Mouse (Mus musculus) small intestine, adult 2 months (tissue): ENCODE results near the gene Rps27rt. TPM values are rescaled to one million over a fixed set of nuclear protein-coding genes. Genes with fewer than 3 reads are reported as not detected.

Experiments used
- H3K27ac ChIP-seq: fragments of 200-500 bp; 2 replicates; pipeline ENCODE4 v1.5.1; 2012; ENCODE audit warnings: low read depth, low read length, control low read depth, inconsistent platforms; ENCODE audit not compliant: insufficient read depth
- H3K27me3 ChIP-seq: fragments of 200-500 bp; 2 replicates; pipeline ENCODE4 v1.6.1; 2012; ENCODE audit warnings: mild to moderate bottlenecking, moderate library complexity, low read length, inconsistent platforms; ENCODE audit not compliant: control insufficient read depth, insufficient read depth
- H3K36me3 ChIP-seq: fragments of 200-500 bp; 2 replicates; pipeline ENCODE4 v1.6.1; 2012; ENCODE audit warnings: mild to moderate bottlenecking, low read length, control low read depth, inconsistent platforms; ENCODE audit not compliant: control insufficient read depth, insufficient read depth
- H3K4me1 ChIP-seq: fragments of 200-500 bp; 2 replicates; pipeline ENCODE4 v1.6.1; 2012; ENCODE audit warnings: low read length, inconsistent platforms, mixed read lengths; ENCODE audit not compliant: control insufficient read depth, insufficient read depth, insufficient read length
- H3K4me3 ChIP-seq: fragments of 200-500 bp; 2 replicates; pipeline ENCODE4 v1.5.1; 2012; ENCODE audit warnings: low read depth, mild to moderate bottlenecking, control low read depth, inconsistent platforms, low read length, moderate library complexity
- CTCF ChIP-seq: fragments of 200-500 bp; IDR thresholded peaks from 2 replicates; pipeline ENCODE4 v1.5.1; 2012; ENCODE audit warnings: low read depth, mild to moderate bottlenecking, control low read depth, inconsistent platforms, low read length, moderate library complexity, mixed read lengths; ENCODE audit not compliant: insufficient replicate concordance, insufficient read length; ENCODE audit errors: extremely low read depth
- POLR2A ChIP-seq: fragments of 200-500 bp; IDR thresholded peaks from 2 replicates; pipeline ENCODE4 v1.6.1; 2012; ENCODE audit warnings: low read depth, mild to moderate bottlenecking, control low read depth, inconsistent platforms, low read length, moderate library complexity
- WGBS: fragments of 180-500 bp; shearing (Covaris S2); methylation state at CpG from one replicate; pipeline ENCODE4 v1.1.7; 2018; 5-methylcytosine and 5-hydroxymethylcytosine counted together
- polyA plus RNA-seq: library from polyadenylated mRNA; depleted of rRNA; stranded (reverse); fragments of >200 nt; gene quantifications from 2 replicates; pipeline ENCODE4 v1.2.3, GENCODE M21; 2012

The Rps27rt gene
- polyA plus RNA-seq, 1 experiment: 17.9 TPM

DNA sequence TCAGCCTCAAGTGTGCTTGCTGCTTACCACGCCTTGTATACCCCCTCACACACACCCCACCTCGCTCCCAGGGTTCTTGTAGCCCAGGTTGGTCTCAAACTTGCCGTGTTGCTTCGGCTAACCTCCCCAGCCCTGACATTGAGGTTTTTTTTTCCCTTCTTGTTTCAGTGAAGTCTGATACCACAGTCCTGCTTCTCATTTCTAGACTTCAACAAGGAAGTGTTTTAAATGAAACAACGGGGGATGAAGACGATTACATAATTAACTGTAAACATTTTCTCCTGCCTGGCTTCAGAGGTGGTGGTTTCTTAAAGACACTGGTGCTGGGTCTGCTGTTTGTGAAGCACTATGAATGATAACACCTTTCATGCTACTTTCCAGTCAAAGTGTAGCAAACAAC lies 21.7 kb downstream of the Rps27rt start:
- Histone ChIP-seq H3K4me1 (peaks cover 6% of the 10 kb centered on the region), H3K4me3 (no peak overlapping the region), H3K27ac (no peak overlapping the region), H3K27me3 (no peaks in the 10 kb centered on the region), H3K36me3 (no peaks in the 10 kb centered on the region)
- WGBS: 45% methylated on average over 6 of the region's 6 CpGs
- no peak for TF ChIP-seq CTCF
- TF ChIP-seq POLR2A: no peak

DNA sequence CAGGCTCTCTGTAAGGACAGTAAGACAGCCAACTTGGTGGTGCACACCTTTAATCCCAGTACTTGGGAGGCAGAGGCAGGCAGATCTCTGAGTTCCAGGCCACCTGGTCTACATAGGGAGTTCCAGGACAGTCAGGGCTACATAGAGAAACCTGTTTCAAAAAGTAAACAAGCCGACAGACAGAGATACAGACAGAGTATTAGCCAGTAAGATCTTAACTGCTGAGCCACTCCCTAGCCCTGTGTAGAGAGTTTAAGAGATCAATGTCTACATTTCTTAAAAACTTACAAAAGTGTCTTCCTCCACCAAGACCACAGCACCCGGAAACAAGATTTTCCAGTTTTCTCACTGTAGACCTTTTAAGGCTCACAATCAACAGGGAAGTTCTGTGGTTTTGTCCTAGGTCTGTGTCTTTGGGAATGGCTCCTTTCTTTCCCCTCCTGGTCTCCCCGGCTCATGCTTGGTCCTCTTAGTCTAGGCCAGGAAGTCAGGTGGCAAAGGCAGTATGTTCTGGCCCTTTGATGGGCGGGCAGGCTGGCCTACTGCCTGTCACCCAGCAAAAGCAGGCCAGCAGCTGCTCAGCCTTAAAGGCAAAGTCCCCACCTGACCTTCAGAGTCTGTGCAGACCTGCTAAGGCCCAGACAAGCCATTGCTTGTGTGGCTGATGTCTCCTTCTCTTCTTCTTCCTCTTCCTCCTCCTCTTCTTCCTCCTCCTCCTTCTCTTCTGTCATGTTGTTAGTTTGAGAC lies 22.3 kb downstream of the Rps27rt start:
- no peak for TF ChIP-seq CTCF
- TF ChIP-seq POLR2A: no peak
- WGBS: 22% methylated on average over 4 of the region's 4 CpGs
- no peak overlapping the region for H3K4me3 ChIP-seq
- peaks cover 10% of the 10 kb centered on the region for H3K4me1 ChIP-seq
- no peaks in the 10 kb centered on the region for H3K27me3 ChIP-seq
- no peaks in the 10 kb centered on the region for H3K36me3 ChIP-seq
- H3K27ac ChIP-seq: peak overlapping the region; percentile 43; the same call in 1 of the 2 replicates

DNA sequence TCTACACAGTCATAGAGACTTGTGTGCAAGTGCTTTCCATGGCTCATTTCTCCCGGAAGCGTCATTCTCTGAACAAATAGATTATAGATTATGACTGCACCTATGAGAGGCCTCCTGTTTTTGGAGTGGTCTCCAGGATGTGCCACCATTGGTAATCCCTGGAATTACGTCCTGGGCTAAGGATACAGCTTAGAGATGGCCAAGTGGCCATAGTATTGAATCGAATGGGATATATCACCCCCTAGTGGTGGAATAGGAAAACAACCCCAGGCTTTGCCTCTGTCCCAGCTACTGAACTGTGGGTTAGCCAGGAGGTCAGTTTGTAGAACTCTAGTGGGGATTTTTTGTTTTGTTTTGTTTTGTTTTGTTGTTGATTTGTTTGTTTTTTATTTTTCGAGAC lies 25.6 kb downstream of the Rps27rt start:
- no peak overlapping the region for H3K4me3 ChIP-seq
- no peak for TF ChIP-seq POLR2A
- no peak for TF ChIP-seq CTCF
- no peaks in the 10 kb centered on the region for H3K36me3 ChIP-seq
- WGBS: 24% methylated on average over 5 of the region's 5 CpGs
- H3K4me1 ChIP-seq: peaks cover 16% of the 10 kb centered on the region
- no peak overlapping the region for H3K27ac ChIP-seq
- H3K27me3 ChIP-seq: no peaks in the 10 kb centered on the region

DNA sequence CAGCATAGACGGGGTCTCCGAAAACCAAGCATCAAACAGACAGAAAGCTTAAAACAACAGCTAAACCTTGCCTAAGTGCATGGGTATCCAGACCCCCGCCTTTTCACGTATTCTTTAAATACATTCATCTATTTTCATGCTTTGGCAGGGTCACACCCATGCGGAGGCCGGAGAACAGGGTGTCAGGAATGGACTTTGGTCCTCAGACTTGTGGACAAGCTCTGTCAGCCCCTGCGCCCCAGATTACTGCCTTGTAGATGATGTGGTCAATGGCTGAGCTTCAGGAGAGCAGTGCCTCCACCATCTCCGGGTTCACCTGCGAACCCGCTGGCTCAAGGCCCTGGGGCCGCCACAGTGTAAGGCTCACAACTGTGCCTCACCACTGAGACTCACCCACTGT lies 27.2 kb downstream of the Rps27rt start:
- H3K36me3 ChIP-seq: no peaks in the 10 kb centered on the region
- TF ChIP-seq CTCF (no peak), POLR2A (no peak)
- 57% methylated on average over 11 of the region's 11 CpGs for WGBS
- no peak overlapping the region for H3K4me3 ChIP-seq
- no peak overlapping the region for H3K27ac ChIP-seq
- H3K4me1 ChIP-seq: peaks cover 19% of the 10 kb centered on the region
- H3K27me3 ChIP-seq: no peaks in the 10 kb centered on the region

DNA sequence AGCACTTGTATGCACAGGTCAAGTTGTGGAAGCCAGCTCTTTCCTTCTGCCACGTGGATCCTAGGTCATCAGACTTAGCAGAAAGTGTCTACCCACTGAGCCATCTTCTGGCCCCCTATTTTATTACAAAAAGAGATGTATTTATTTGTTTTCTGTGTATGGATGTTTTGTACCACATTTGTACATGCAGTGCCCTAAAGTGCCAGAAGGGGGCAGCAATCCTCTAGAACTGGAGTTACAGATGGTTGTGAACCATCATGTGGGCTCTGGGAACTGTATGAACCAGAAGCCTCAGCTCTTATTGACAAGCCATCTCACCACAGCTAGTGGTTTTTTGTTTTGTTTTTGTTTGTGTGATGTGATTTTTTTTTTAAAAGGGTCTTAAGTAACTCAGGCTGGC lies 29.7 kb downstream of the Rps27rt start:
- peaks cover 32% of the 10 kb centered on the region for H3K4me1 ChIP-seq
- TF ChIP-seq POLR2A (no peak), CTCF (no peak)
- H3K36me3 ChIP-seq: no peaks in the 10 kb centered on the region
- H3K27me3 ChIP-seq: no peaks in the 10 kb centered on the region
- H3K4me3 ChIP-seq: no peak overlapping the region
- WGBS: 69% methylated on average over 1 of the region's 1 CpGs
- H3K27ac ChIP-seq: no peak overlapping the region

DNA sequence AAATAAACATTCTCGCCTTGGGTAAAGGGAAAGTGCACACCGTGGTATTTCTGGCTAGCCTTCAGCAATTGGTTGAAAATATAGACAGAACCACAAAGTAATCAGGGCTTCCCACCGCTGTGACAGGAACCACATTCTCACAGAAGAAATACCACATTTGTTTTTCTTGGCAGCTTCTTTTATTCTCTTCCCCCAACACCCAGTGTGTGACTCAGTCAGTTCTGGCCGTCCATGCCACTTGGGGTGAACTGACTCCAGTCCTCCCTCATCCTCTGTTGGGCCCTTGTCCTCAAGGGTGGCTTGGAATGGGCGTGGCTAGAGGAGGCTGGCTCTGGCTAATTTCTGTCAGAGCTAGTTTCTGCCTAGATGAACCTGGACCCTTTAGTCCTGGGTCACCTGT lies 34.1 kb downstream of the Rps27rt start:
- TF ChIP-seq CTCF (no peak), POLR2A (no peak)
- Histone ChIP-seq H3K27me3 (no peaks in the 10 kb centered on the region), H3K4me1 (peaks cover 31% of the 10 kb centered on the region), H3K36me3 (no peaks in the 10 kb centered on the region), H3K27ac (peak overlapping the region; percentile 23; the same call in 1 of the 2 replicates), H3K4me3 (no peak overlapping the region)
- 44% methylated on average over 5 of the region's 5 CpGs for WGBS

DNA sequence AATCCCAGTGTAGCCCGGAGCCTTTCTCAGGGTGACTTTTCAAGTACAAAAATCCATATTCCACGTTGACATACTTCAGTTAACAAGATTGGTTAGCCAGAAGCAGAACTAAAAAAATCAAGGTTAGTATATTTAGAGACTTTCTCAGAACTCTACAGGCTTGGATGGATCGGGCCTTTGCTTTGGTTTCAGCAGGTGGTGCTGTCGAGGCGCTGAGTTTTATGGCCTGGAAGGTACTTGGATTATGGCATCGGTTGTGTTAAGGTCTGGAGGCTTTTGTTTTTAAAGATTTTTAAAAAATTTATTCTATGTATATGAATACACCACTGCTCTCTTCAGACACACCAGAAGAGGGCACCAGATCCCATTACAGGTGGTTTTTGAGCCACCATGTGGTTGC lies 37.0 kb downstream of the Rps27rt start:
- 93% methylated on average over 6 of the region's 6 CpGs for WGBS
- Histone ChIP-seq H3K4me1 (peaks cover 28% of the 10 kb centered on the region; the same call in 1 of the 2 replicates), H3K27ac (no peak overlapping the region), H3K27me3 (no peaks in the 10 kb centered on the region), H3K36me3 (no peaks in the 10 kb centered on the region), H3K4me3 (no peak overlapping the region)
- TF ChIP-seq POLR2A: no peak
- TF ChIP-seq CTCF: no peak
